Mouse (Mus musculus) liver (tissue): ENCODE results near the gene 3830417A13Rik.

Experiments used
- DNase-seq: peaks from one replicate; pipeline ENCODE4 v3.0.0-alpha.2; 2020; ENCODE audit warnings: mixed read lengths

Gene 3830417A13Rik

DNA sequence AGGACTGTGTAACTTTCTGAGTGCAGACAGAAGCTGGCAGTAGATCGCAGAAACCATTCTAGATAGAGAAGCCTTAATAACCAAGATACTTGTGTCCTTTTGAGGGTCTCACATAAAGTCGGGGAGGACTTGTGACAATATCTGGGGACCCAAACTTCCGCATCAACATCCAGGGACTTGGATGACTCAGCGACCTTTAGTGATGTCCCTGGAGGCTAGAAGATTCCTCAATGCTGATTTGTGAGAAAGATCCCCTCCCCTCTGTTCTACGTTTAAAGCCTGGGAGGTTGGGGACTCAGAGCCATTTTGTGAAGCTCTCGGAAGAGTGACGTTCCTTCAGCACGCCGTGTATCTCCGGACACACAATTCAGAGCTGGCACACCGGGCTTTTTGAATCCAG, at the start of gene 3830417A13Rik:
3830417A13Rik (plus strand) TSS at position 301 of the 400 bp plus-strand sequence.
- no peak for DNase-seq

DNA sequence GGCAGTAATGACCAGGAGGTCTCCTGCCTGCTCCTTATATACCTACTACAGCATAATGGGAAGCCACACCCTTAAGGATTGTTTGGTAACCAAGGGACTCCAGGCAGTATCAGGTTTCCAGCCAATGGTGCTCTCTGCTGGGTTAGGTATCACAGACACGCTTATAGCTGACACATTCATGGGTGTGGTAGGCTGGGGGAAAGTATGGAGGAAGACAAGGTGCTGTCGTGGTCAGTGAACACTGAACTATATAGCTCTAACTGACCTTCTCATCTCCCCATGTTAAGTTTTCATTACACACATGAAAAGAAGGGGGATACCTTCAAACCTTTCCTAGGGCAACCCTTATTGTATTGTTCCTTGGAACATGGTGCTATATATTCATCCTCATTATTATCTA, 21.2 kb upstream of the 3830417A13Rik start, which contains the start of gene Gm6760:
Gm6760 (minus strand) TSS at position 101 of the 400 bp plus-strand sequence.
- DNase-seq, result no peak

DNA sequence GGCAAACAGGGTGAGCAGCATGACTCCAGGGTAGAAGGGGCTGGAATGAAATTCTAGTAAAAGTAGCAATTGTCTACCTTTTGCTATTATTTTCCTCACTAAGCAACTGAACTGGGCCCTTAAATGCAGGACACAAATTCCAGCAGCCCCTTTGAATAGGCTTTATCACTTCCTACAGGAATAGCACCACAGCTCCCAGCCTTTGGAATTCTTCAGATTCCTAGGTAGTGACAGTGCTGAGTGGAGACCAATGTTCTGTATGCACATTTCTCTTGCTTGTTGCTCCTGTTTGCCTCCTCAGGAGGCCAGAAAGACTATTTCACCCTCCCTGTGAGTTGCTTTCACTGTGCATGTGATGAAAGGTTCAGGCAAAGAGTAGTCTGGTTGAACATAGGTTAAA, 7.9 kb downstream of the 3830417A13Rik start:
- no peak for DNase-seq
